Mouse (Mus musculus): ENCODE data around the gene Man2b1. TPM values are rescaled to one million over a fixed set of nuclear protein-coding genes. Genes with fewer than 3 reads are reported as not detected.

Gene Man2b1
- 27.4 and 79.7 TPM in 2 replicates for polyA plus RNA-seq (2012; ENCODE audit: low replicate concordance)

GRCm38 (mm10) chr8:85083108-85083813 lies at the start of gene Man2b1:
TSS of gene Man2b1 (plus strand) at chr8:85083270.

GRCm38 (mm10) chr8:85036718-85037365 lies 46.2 kb upstream of the Man2b1 start, which contains the start of gene Tnpo2:
TSS of gene Tnpo2 (plus strand) at chr8:85036915.

DNA sequence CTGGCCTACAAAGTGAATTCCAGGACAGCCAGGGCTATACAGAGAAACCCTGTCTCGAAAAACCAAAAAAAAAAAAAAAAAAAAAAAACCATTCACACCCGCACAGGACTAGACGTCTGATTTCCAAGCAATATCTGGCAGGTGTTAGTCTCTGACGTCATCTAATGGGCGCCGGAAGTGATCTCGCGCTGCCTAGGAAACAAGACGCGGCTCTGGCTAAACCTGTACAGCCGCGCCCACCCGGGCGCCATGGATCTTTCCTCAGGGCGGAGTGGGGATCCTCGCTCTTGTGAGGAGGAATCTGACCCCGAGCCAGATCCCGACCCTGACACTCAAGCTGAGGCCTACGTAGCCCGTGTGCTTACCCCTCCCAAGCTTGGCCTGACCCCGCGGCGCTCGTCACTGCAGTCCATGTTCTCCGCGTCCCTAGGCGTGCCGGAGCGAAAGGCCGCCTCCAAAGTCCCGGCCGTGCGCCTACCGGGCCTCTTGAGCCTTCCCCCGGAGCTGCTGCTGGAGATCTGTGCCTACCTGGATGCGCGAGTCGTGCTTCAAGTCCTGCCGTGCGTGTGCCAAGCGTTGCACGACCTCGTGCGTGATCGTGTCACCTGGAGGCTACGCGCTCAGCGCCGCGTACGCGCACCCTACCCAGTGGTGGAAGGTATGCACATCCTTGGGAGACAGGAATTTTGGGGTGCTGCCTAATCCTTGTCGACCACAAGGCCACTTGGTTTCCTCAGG lies 23.0 kb upstream of the Man2b1 start, which contains the start of gene Fbxw9:
Fbxw9 (plus strand) TSS at position 177 of the 738 bp plus-strand sequence.

GRCm38 (mm10) chr8:85067982-85068381 lies 15.1 kb upstream of the Man2b1 start, which contains the start of gene Gm5741:
TSS of gene Gm5741 (minus strand) at chr8:85067982.

DNA sequence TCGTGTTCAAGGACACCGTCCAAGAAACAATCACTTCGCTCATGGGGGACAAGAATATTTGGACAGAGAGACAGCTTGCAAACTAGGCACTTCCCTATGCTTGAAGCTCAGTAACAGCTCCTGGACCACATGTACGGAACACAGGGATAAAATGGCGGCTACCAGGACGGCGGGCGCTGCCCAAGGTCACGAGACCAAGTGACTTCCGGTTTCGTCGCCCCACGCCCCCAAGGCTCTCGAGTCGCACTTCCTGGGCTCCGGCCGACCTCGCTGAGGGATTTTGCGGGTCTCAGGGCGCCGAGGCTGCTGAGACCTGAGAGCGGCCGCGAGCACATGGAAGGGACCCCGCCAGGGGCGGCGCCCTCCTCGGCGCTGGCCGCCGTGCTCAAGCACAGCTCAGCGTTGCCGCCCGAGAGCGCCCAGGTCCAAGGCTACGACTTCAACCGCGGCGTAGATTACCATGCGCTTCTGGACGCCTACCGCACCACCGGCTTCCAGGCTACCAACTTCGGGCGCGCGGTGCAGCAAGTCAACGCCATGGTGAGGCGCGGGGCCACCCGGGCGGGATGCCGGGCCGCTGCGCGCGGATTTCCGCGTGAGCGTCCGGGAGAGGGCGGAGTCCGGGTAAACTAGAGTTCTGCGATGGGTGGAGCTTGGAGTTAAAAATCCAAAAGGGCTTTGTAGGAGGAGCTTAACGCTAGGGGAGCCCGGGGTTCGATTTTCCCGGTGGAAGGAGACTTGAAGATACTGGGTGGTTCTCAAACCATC lies 11.4 kb upstream of the Man2b1 start, which contains the start of gene Dhps:
Dhps (plus strand) TSS at position 244 of the 768 bp plus-strand sequence.

DNA sequence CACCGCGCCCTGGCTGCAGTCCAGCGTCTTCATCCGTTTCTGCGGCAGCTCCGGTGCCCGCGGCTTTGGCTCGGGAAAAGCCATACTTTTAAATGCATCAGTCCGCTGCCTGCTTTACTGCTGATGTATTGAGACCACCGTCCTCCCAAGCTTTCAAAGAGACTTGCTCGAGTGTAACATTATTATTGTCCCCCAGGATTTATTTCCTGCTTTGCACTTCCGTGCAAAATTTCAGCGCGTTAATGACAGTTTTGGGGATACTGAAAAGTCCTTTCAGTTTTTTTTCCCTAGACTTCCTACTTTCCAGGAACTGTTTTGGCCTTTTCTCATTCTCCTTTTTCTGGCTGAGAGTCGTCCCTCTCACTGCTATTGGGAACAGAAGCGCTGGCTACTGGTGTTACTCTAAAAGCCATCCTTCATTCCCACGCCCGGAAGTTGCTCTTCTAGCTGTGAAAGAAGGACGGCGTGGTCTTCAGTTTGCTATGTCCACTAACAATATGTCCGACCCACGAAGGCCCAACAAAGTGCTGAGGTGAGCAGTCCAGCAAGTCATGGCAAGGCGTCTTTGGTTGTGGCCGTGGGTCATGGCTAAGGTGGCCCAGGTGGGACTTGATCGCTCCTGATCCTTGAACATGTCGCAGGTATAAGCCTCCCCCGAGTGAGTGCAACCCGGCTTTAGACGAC lies 2.4 kb upstream of the Man2b1 start, which contains the start of gene Wdr83os:
Wdr83os (plus strand) TSS at position 209 of the 684 bp plus-strand sequence.

DNA sequence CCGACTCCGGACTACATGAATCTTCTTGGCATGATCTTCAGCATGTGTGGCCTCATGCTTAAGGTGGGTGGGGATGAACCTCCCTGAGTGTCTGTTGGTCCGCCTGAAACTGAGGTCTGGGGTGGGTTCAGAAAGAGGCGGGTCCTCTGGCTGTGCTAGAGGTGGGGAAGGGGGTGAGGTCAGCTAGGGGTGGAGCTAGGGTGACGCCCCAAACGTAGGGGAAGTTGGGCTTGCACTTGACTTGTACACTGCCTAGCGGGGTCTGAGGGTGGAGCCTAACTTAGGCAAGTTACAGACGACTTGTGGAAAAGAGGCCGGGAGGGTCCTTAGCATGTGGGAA lies 1.9 kb upstream of the Man2b1 start, which contains the start of gene Wdr83:
Wdr83 (minus strand) TSS at position 91 of the 340 bp plus-strand sequence.

DNA sequence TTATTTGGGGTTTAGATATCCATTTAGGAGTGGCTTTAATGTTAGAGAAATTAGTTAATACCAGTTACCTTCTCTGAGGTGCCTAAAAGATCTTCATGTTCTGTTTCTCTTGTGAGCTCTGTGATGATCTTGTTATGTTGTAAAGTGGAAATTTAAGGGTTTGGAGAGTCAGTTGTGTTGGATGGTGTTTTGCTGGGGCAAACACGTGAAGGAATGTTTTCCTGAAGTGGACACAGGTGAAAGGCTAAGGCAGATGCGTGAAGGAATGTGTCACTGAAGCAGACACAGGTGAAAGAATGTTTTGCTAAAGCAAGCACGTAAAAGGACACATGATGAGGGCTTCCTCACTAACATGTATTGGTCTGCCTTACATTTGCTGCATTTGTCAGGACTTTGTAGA lies 39.9 kb downstream of the Man2b1 start, which contains the start of gene Zfp791:
Zfp791 (minus strand) TSS at position 101 of the 400 bp plus-strand sequence.

Other genes starting within 250 kb of the Man2b1 start
- gene Rad23a, start 242.6 kb upstream of the Man2b1 start, polyA plus RNA-seq (2012; ENCODE audit: low replicate concordance) = 457 and 479 TPM in 2 replicates
- 286 and 333 TPM in 2 replicates for gene Calr, start 236.3 kb upstream of the Man2b1 start, polyA plus RNA-seq (2012; ENCODE audit: low replicate concordance)
- 28.3 and 50.1 TPM in 2 replicates for gene Farsa, start 226.3 kb upstream of the Man2b1 start, polyA plus RNA-seq (2012; ENCODE audit: low replicate concordance)
- gene Syce2, start 211.2 kb upstream of the Man2b1 start, polyA plus RNA-seq (2012; ENCODE audit: low replicate concordance) = 12.7 and 13.2 TPM in 2 replicates
- gene Gcdh, start 189.3 kb upstream of the Man2b1 start, polyA plus RNA-seq (2012; ENCODE audit: low replicate concordance) = 22.8 and 49.5 TPM in 2 replicates
- 15.8 and 107 TPM in 2 replicates for gene Klf1, start 181.3 kb upstream of the Man2b1 start, polyA plus RNA-seq (2012; ENCODE audit: low replicate concordance)
- gene Dnase2a, start 174.7 kb upstream of the Man2b1 start, polyA plus RNA-seq (2012; ENCODE audit: low replicate concordance) = 13.7 and 72.9 TPM in 2 replicates
- 1.4 and 2.3 TPM in 2 replicates for gene Mast1, start 145.9 kb upstream of the Man2b1 start, polyA plus RNA-seq (2012; ENCODE audit: low replicate concordance)
- not detected in 2 replicates for gene Rtbdn, start 136.3 kb upstream of the Man2b1 start, polyA plus RNA-seq (2012; ENCODE audit: low replicate concordance)
- not detected in 2 replicates for gene Gm49661, start 113.8 kb upstream of the Man2b1 start, polyA plus RNA-seq (2012; ENCODE audit: low replicate concordance)
- 10.7 and 94.5 TPM in 2 replicates for gene Prdx2, start 113.7 kb upstream of the Man2b1 start, polyA plus RNA-seq (2012; ENCODE audit: low replicate concordance)
- 196 and 282 TPM in 2 replicates for gene Rnaseh2a, start 113.5 kb upstream of the Man2b1 start, polyA plus RNA-seq (2012; ENCODE audit: low replicate concordance)
- gene Junb, start 104.6 kb upstream of the Man2b1 start, polyA plus RNA-seq (2012; ENCODE audit: low replicate concordance) = 324 and 1,538 TPM in 2 replicates
- gene Hook2, start 92.7 kb upstream of the Man2b1 start, polyA plus RNA-seq (2012; ENCODE audit: low replicate concordance) = 6.5 and 8.4 TPM in 2 replicates
- gene Best2, start 68.7 kb upstream of the Man2b1 start, polyA plus RNA-seq (2012; ENCODE audit: low replicate concordance) = not detected in 2 replicates
- gene Asna1, start 58.0 kb upstream of the Man2b1 start, polyA plus RNA-seq (2012; ENCODE audit: low replicate concordance) = 55.1 and 111 TPM in 2 replicates
- 260 and 442 TPM in 2 replicates for gene Trir, start 56.4 kb upstream of the Man2b1 start, polyA plus RNA-seq (2012; ENCODE audit: low replicate concordance)
- gene Tnpo2, start 46.4 kb upstream of the Man2b1 start, polyA plus RNA-seq (2012; ENCODE audit: low replicate concordance) = 9.5 and 12.9 TPM in 2 replicates
- gene Fbxw9, start 23.2 kb upstream of the Man2b1 start, polyA plus RNA-seq (2012; ENCODE audit: low replicate concordance) = 20.6 and 23.5 TPM in 2 replicates
- gene Gm5741, start 15.3 kb upstream of the Man2b1 start, polyA plus RNA-seq (2012; ENCODE audit: low replicate concordance) = 1.1 TPM in 1 of 2 replicates, not detected in the other
- gene Dhps, start 11.5 kb upstream of the Man2b1 start, polyA plus RNA-seq (2012; ENCODE audit: low replicate concordance) = 31.6 and 110 TPM in 2 replicates
- gene Wdr83os, start 2.5 kb upstream of the Man2b1 start, polyA plus RNA-seq (2012; ENCODE audit: low replicate concordance) = 5.6 and 16.3 TPM in 2 replicates
- 8.9 and 19.5 TPM in 2 replicates for gene Wdr83, start 2.0 kb upstream of the Man2b1 start, polyA plus RNA-seq (2012; ENCODE audit: low replicate concordance)
- gene Zfp791, start 39.8 kb downstream of the Man2b1 start, polyA plus RNA-seq (2012; ENCODE audit: low replicate concordance) = not detected in 2 replicates
- not detected in 2 replicates for gene Cks1brt, start 68.7 kb downstream of the Man2b1 start, polyA plus RNA-seq (2012; ENCODE audit: low replicate concordance)
- gene Olfr371, start 142.7 kb downstream of the Man2b1 start, polyA plus RNA-seq (2012; ENCODE audit: low replicate concordance) = not detected in 2 replicates
- gene Orc6, start 216.4 kb downstream of the Man2b1 start, polyA plus RNA-seq (2012; ENCODE audit: low replicate concordance) = 0.11 and 5.3 TPM in 2 replicates
- gene Vps35, start 216.5 kb downstream of the Man2b1 start, polyA plus RNA-seq (2012; ENCODE audit: low replicate concordance) = 1.5 and 4.9 TPM in 2 replicates